Mouse (Mus musculus): ENCODE results near the gene 4921539E11Rik.

The 4921539E11Rik gene

GRCm38 (mm10) chr4:103290763-103291162 is at the start of gene 4921539E11Rik:
Gene 4921539E11Rik (minus strand): TSS chr4:103290863.
- in situ Hi-C loops (cut with MboI, MseI), result no loop called here

- in situ Hi-C loops (cut with MboI, MseI), result no loop called here
These were observed 44.5 kb upstream of the 4921539E11Rik start for GRCm38 (mm10) chr4:103335134-103335533.

DNA sequence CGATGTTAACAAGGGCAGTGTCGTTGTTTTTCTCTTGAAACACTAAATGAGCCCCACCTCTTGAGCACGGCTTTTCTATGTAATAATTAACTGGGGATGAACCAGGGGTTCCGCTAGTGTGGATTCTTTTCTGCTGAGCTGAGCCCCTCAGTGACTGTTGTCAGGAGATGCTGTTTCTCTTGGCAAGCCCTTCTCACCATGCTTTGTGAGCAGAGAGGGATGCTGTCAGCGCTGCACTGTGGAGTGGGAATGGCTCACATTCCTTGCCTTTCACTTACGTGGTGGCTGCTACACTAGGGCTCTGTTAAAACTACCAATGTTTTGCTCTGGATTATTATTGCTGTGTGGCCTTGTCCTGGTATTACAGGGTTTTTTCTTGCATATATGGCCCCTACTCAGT is 38.7 kb upstream of the 4921539E11Rik start:
- in situ Hi-C loops (cut with MboI, MseI), result no loop called here

- in situ Hi-C loops (cut with MboI, MseI), result no loop called here
These were observed 36.3 kb upstream of the 4921539E11Rik start for GRCm38 (mm10) chr4:103326994-103327393.

GRCm38 (mm10) chr4:103324688-103325451 is 34.2 kb upstream of the 4921539E11Rik start:
- in situ Hi-C loops (cut with MboI, MseI), result no loop called here

- in situ Hi-C loops (cut with MboI, MseI), result no loop called here
These were observed 30.8 kb upstream of the 4921539E11Rik start for GRCm38 (mm10) chr4:103321461-103321860.

DNA sequence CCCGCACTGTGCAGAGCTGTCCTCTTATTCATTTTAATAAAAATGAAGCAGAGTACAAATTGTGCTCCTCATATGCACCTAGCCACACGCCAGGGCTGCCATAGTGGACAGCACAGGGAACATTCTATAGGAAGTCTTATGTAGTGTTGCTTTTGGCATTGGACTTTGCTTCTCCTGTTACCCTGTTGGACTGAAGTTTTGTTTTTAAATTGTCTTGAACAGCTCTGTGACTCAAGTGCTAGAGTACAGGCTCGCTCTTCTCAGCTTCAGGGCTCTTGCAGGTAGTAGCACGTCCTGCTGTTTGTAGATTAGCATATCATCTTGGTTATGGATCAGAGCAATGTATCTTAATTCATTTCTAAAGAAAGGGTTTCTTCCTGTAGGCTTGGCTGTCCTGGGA is 25.2 kb upstream of the 4921539E11Rik start:
- in situ Hi-C loops (cut with MboI, MseI), result loop anchor here in 1 of 2 experiments (10.0 kb wide), 1 partner anchor 1671 kb away; the partner anchor contains the start of gene Leprot

- in situ Hi-C loops (cut with MboI, MseI), result loop anchor here in 1 of 2 experiments (5.0 to 10.0 kb wide), 2 partner anchors 97 to 1670 kb away; partner anchors contain the start of genes Leprot and Slc35d1
These were observed 23.9 kb upstream of the 4921539E11Rik start for GRCm38 (mm10) chr4:103314526-103314910.

DNA sequence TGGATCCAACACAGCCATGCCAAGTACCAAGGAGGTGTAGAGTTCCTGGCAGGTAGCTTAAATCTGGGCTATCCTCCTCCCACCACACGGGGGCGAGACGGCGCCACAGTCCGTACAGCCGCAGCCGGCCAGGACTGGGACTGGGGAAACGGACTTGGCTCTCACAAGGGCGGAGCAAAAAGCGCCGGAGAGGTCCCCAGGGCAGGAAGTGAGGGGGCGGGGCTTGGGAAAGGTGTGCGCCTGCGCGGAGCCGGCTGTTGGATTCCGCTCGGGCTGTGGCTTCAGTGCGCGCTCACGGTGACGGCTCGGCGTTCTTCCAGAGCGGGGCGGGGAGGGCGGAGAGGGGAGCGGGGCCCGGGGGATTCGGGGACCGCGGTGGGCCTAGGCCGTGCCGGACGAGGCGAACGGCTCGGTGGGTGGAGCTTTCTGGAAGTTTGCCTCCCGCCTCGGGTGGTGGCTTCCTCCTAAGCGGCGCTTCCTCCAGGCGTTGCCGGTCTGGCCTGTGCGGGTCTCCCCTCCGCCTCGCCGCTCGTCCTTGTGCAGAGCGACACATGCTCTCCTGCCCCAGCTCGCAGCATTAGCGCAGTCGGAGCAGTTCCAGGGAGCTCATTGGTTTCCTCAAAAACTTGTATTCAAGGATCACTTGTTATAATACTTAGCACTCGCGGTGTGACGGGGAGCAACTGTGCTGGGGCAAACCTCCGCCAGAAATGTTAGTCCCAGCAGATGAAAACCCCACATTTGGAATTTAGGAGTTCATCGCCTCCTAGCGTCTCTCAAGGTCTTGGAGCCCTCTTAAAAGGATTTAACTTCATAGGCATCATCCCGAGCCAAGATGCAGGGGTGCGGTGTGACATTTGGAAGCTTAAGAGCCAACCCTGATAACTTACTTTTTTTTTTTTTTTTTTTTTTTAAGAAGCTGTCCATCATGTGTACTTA is 23.2 kb upstream of the 4921539E11Rik start, which contains the start of gene Oma1:
Oma1 (plus strand) TSS at position 226 of the 939 bp plus-strand sequence.
- in situ Hi-C loops (cut with MboI, MseI), result loop anchor here in 1 of 2 experiments (5.0 to 10.0 kb wide), 2 partner anchors 97 to 1669 kb away; partner anchors contain the start of genes Leprot and Slc35d1

DNA sequence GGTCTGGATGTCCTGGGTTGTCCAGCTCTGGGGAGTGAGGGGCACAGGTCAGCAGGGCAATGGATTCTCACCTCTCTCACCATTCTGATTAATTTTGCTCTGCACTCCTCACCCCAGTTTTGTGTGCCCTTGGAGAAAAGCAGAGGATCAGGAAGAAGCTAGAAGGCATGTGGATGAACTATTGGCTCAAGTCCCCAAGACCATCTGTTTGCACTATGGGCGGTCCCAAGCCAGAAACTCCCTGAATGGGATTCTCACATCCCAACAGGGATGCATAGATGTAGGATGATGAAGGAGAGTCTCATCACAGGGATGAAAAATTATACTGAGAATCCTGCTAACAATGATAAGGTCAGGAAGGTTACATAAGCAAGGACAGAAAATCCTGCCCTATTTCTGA is 13.2 kb upstream of the 4921539E11Rik start:
- in situ Hi-C loops (cut with MboI, MseI), result no loop called here

DNA sequence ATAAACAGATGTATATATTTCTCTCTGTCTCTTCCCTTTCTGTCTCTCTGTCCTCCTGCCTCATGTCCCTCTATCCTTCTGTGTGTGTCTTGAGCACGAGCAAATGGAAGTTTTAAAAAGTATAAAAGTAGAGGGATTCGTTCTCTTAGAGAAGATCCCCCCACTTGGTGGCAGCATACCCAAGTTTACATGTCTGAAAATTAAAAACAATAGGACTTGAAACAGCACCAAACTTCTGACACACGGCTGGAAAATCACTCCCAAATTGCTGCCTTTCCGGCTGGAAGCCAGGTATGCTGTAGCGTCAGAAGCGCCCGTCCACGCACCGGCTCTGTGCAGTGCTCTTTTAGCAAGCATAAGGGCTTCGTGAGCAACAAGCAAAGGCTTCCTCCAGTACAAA is 8.7 kb upstream of the 4921539E11Rik start:
- in situ Hi-C loops (cut with MboI, MseI), result no loop called here

DNA sequence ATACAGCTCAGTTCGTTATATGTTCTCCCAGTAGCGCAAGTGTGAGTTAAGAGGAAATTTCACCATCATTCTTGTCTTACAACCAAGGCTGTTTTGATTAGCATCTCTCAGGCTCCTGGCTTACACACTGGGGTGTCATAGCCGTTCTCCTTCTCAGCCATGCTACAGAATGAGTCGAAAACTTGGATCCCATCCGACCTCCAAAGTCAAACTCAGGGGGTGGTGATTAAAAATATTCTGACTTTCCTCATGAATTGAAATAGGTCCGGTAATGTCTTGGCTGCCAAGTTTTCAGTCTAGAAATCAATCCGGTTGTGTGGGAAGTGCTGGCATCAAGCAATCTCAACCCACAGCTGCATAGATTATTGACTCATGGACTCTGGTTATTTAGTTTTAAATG is 2.3 kb downstream of the 4921539E11Rik start:
- in situ Hi-C loops (cut with MboI, MseI), result no loop called here

GRCm38 (mm10) chr4:103273021-103273420 is 17.6 kb downstream of the 4921539E11Rik start:
- in situ Hi-C loops (cut with MboI, MseI), result no loop called here

- in situ Hi-C loops (cut with MboI, MseI), result no loop called here
These were observed 21.3 kb downstream of the 4921539E11Rik start for GRCm38 (mm10) chr4:103269336-103269735.

- in situ Hi-C loops (cut with MboI, MseI), result no loop called here
These were observed 25.5 kb downstream of the 4921539E11Rik start for GRCm38 (mm10) chr4:103265166-103265565.

DNA sequence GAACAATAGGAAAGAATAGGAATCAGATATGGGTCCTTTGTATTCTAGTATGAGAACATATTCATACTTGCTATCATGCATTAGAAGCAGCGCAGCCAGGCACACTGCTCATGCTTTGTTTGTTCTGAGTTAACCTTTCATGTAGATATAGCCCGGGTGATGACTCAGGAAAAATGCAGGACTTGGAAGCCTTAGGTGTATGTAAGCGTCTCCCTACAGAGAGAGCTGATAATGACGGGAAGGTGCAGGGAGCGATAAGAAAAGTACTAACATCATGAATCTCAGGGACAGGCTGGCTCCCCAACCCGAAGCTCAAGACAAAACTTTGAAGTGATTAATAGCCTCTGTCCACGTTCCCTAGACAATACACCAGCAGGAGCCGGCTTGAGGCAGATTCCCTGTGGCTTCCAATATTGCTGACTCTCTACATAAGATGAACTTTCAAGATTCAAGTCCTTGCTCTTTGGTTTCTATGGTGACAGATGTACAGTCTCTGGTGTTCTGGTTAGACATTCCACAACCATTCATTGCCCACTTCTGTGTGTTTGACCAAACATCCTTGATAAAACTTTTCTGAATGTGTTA is 26.8 kb downstream of the 4921539E11Rik start:
- in situ Hi-C loops (cut with MboI, MseI), result no loop called here

DNA sequence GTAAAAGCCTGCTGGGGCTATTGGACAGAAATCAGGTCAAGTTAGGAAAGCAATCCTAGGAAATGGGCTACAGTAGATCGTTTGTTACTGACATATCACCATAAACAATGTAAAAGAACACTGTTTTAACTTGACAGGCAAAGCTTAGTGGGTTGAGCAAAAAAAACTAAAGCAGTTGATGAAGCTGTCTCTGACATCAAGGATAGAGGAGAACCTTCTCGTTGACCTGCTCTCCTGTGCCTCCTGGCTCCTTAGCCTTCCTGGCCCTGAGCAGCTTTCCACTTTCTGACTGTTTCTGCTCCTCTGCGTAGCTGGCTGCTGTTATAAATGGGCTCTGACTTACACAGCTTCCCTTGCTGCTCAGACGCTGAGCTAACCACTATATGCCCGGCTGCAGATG is 27.3 kb downstream of the 4921539E11Rik start:
- in situ Hi-C loops (cut with MboI, MseI), result no loop called here

DNA sequence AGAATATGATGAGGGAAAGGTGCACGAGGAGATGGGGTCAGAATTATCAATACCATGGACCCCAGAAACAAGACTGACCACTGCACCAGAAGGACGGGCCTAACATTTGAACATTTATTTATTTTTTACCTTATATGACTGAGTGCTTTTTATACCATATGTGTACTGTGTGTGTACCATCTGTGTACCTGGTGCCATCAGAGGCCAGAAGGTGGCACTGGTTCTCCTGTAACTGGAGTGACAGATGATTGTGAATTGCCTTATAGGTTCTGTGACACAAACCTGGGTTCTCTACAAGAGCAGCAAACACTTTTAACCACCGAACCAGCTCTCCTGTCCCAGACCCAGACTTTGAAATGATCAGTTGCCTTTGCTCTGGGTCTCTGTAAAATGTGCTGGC is 31.8 kb downstream of the 4921539E11Rik start:
- in situ Hi-C loops (cut with MboI, MseI), result no loop called here

DNA sequence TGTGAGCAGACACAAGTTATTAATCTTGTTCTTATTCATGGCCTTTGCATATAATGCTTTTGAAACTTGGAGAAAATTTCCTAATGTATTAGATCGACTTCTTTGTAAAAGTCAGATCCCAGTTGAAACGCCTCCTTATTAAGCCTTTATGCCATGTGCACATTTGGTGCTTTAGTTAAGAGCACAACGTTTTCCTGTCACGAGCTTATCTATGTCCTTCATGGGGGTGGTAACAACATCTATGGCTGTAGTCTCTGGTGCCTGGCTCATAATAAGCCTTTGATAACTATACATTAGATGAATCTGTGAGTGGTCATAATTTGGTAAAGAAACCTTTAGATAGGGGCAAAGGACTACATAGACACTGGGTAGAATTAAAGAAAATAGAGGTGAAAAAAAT is 36.8 kb downstream of the 4921539E11Rik start:
- in situ Hi-C loops (cut with MboI, MseI), result no loop called here

GRCm38 (mm10) chr4:103249436-103250085 is 41.1 kb downstream of the 4921539E11Rik start:
- in situ Hi-C loops (cut with MboI, MseI), result no loop called here

- in situ Hi-C loops (cut with MboI, MseI), result no loop called here
These were observed 42.9 kb downstream of the 4921539E11Rik start for GRCm38 (mm10) chr4:103247813-103248212.

All from T-helper 17 cell (primary cell).